Mouse (Mus musculus) erythroblast, embryonic 14.5 days (primary cell): ENCODE data around the gene Supt3.

ENCODE experiments used
- GATA1 ChIP-seq: IDR thresholded peaks from 2 replicates; pipeline ENCODE4 v1.6.1; 2012; ENCODE audit warnings: low read length, inconsistent platforms, mixed read lengths
- TAL1 ChIP-seq: IDR thresholded peaks from 3 replicates; pipeline ENCODE4 v1.6.1; 2012; ENCODE audit warnings: low read length, inconsistent platforms, mixed read lengths

- TF ChIP-seq GATA1 (no peak), TAL1 (no peak)
Observed at GRCm38 (mm10) chr17:45032209-45032608, 255.3 kb downstream of the Supt3 start.
